Comparison of ENCODE assay signal across 8 mouse cellular contexts in genomic region chr14:105177238-105177693, GRCm38 (mm10). TPM values are rescaled to one million over a fixed set of nuclear protein-coding genes. Genes with fewer than 3 reads are reported as not detected.
DNase-seq lines count a peak whose midpoint lies in the region; ATAC-seq lines count a peak whose summit lies in the region.

Gene Rbm26, minus strand, starts transcription at chr14:105177327.

- peak within 1 kb of the TSS; percentile 80 for H3K4me2 ChIP-seq in hindbrain, embryonic 14.5 days (replicated peaks)

- WGBS in hindbrain, embryonic 14.5 days: under 1% methylated on average over 28 of the region's 28 CpGs

- peak; percentile 97 for DNase-seq in R1 (ENCODE audit: low read depth, low spot score)
- peak; percentile 97 to 98 for DNase-seq in cerebellum, postnatal 25 days
- DNase-seq in frontal cortex, postnatal 25 days (ENCODE audit: low spot score in 2 of 2): peak; percentile 94 to 96
- peak; percentile 98 for DNase-seq in hindbrain, embryonic 14.5 days (ENCODE audit: low spot score)
- DNase-seq in layer of hippocampus, postnatal 36 days: peak; percentile 94
- peak; percentile 97 for DNase-seq in lung, postnatal 36 days
- peak; percentile 99 for DNase-seq in retina, postnatal 1 day
- peak; percentile 93 to 97 for DNase-seq in urinary bladder, adult 18-20 months (ENCODE audit: low spot score in 2 of 2)

- peak within 1 kb of the TSS; percentile 98 for H3K4me3 ChIP-seq in hindbrain, embryonic 14.5 days (replicated peaks; ENCODE audit: low read length)

- ATAC-seq in hindbrain, embryonic 14.5 days (ENCODE audit: low FRiP score): peak; percentile 95

- peak within 1 kb of the TSS; percentile 99 for H3K9ac ChIP-seq in hindbrain, embryonic 14.5 days

- no peaks in the 10 kb centered on the region for H3K27me3 ChIP-seq in hindbrain, embryonic 14.5 days (ENCODE audit: control insufficient read depth, insufficient read depth, low read length)

- peaks cover 31% of the 10 kb centered on the region for H3K4me1 ChIP-seq in hindbrain, embryonic 14.5 days (replicated peaks; ENCODE audit: control insufficient read depth, insufficient read depth, low read length)

- no peaks in the 10 kb centered on the region for H3K9me3 ChIP-seq in hindbrain, embryonic 14.5 days (ENCODE audit: control insufficient read depth, low read length)

- no peaks in the 10 kb centered on the region for H3K36me3 ChIP-seq in hindbrain, embryonic 14.5 days (replicated peaks; ENCODE audit: control insufficient read depth, insufficient read depth)

- peak within 1 kb of the TSS; percentile 97 for H3K27ac ChIP-seq in hindbrain, embryonic 14.5 days

RNA-seq across cellular contexts. Expression of gene Rbm26, which starts in this region (rescaled TPM):
- 34.6 and 40.4 TPM in 2 replicates for polyA plus RNA-seq in hindbrain, embryonic 14.5 days (2014; fragmentation: Nextera tagmentation; extraction: Ambion mirVana)
- total RNA-seq in layer of hippocampus, postnatal 36 days (2021): 10 to 100 TPM; 57.8 to 63.7 TPM

Comparison
In these comparisons a context has a peak if more than half of its experiments do, and no peak if none do; other contexts are left out.
1. Peak in every context shown above with its lines: DNase-seq, ATAC-seq, H3K4me3 ChIP-seq and H3K27ac ChIP-seq.